Mouse (Mus musculus): ENCODE data around the gene Snx29. TPM values are rescaled to one million over a fixed set of nuclear protein-coding genes. Genes with fewer than 3 reads are reported as not detected.
"Not testable (repeated sequence)": the region's sequence is repeated elsewhere in the genome, so short reads cannot be mapped to it uniquely, and the experiment has no call there.

The Snx29 gene
- polyA plus RNA-seq, 1 experiment from 2014 or later: 14.9 TPM

- Histone ChIP-seq H3K27me3 (ENCODE audit: insufficient read depth, poor library complexity, severe bottlenecking) (no peaks in the 10 kb centered on the region), H3K9me3 (no peaks in the 10 kb centered on the region), H3K4me1 (replicated peaks) (peaks cover 27% of the 10 kb centered on the region), H3K36me3 (no peaks in the 10 kb centered on the region), H3K4me3 (no peak overlapping the region), H3K27ac (no peak overlapping the region)
- no peak for DNase-seq (ENCODE audit: low spot score)
- 76% methylated on average over 4 of the region's 4 CpGs for WGBS
Observed at GRCm38 (mm10) chr16:11500061-11500460, 177.4 kb downstream of the Snx29 start.

GRCm38 (mm10) chr16:11501138-11501537 lies 178.4 kb downstream of the Snx29 start:
- Histone ChIP-seq H3K4me1 (replicated peaks) (peaks cover 27% of the 10 kb centered on the region), H3K27ac (no peak overlapping the region), H3K4me3 (no peak overlapping the region), H3K36me3 (no peaks in the 10 kb centered on the region), H3K9me3 (no peaks in the 10 kb centered on the region), H3K27me3 (ENCODE audit: insufficient read depth, poor library complexity, severe bottlenecking) (no peaks in the 10 kb centered on the region)
- DNase-seq (ENCODE audit: low spot score): no peak
- WGBS: 87% methylated on average over 3 of the region's 3 CpGs

GRCm38 (mm10) chr16:11501611-11502010 lies 178.9 kb downstream of the Snx29 start:
- Histone ChIP-seq H3K4me3 (no peak overlapping the region), H3K27me3 (ENCODE audit: insufficient read depth, poor library complexity, severe bottlenecking) (no peaks in the 10 kb centered on the region), H3K4me1 (replicated peaks) (peaks cover 27% of the 10 kb centered on the region), H3K27ac (no peak overlapping the region), H3K36me3 (no peaks in the 10 kb centered on the region), H3K9me3 (no peaks in the 10 kb centered on the region)
- WGBS: 93% methylated on average over 2 of the region's 2 CpGs
- DNase-seq (ENCODE audit: low spot score): no peak

- H3K4me1 ChIP-seq (replicated peaks): 0 out of 2 replicates have a peak, but pooled peaks cover 8% of the 10 kb centered on the region
- H3K9me3 ChIP-seq: no peaks in the 10 kb centered on the region
- 90% methylated on average over 2 of the region's 2 CpGs for WGBS
Observed at GRCm38 (mm10) chr16:11504666-11505491, 182.2 kb downstream of the Snx29 start.

GRCm38 (mm10) chr16:11505492-11506176 lies 182.9 kb downstream of the Snx29 start:
- 86% methylated on average over 5 of the region's 5 CpGs for WGBS
- no peak overlapping the region for H3K27ac ChIP-seq

More at GRCm38 (mm10) chr16:11504666-11505491, 182.2 kb downstream of the Snx29 start:
- H3K27ac ChIP-seq: no peak overlapping the region
- DNase-seq (ENCODE audit: low spot score): no peak
- no peaks in the 10 kb centered on the region for H3K27me3 ChIP-seq (ENCODE audit: insufficient read depth, poor library complexity, severe bottlenecking)
- H3K4me3 ChIP-seq: no peak overlapping the region
- no peaks in the 10 kb centered on the region for H3K36me3 ChIP-seq

GRCm38 (mm10) chr16:11507188-11507731 lies 184.6 kb downstream of the Snx29 start:
- no peak for DNase-seq (ENCODE audit: low spot score)
- no peak overlapping the region for H3K4me3 ChIP-seq
- WGBS: 82% methylated on average over 9 of the region's 9 CpGs
- H3K9me3 ChIP-seq: no peaks in the 10 kb centered on the region
- H3K27me3 ChIP-seq (ENCODE audit: insufficient read depth, poor library complexity, severe bottlenecking): no peaks in the 10 kb centered on the region
- no peaks in the 10 kb centered on the region for H3K4me1 ChIP-seq (replicated peaks)
- no peaks in the 10 kb centered on the region for H3K36me3 ChIP-seq
- H3K27ac ChIP-seq: no peak overlapping the region

More at GRCm38 (mm10) chr16:11505492-11506176, 182.9 kb downstream of the Snx29 start:
- Histone ChIP-seq H3K4me3 (no peak overlapping the region), H3K36me3 (no peaks in the 10 kb centered on the region), H3K4me1 (replicated peaks) (0 out of 2 replicates have a peak, but pooled peaks cover 5% of the 10 kb centered on the region), H3K27me3 (ENCODE audit: insufficient read depth, poor library complexity, severe bottlenecking) (no peaks in the 10 kb centered on the region), H3K9me3 (no peaks in the 10 kb centered on the region)
- no peak for DNase-seq (ENCODE audit: low spot score)

GRCm38 (mm10) chr16:11508341-11508740 lies 185.6 kb downstream of the Snx29 start:
- DNase-seq (ENCODE audit: low spot score): no peak
- Histone ChIP-seq H3K9me3 (no peaks in the 10 kb centered on the region), H3K4me1 (replicated peaks) (no peaks in the 10 kb centered on the region), H3K27me3 (ENCODE audit: insufficient read depth, poor library complexity, severe bottlenecking) (no peaks in the 10 kb centered on the region), H3K36me3 (no peaks in the 10 kb centered on the region), H3K4me3 (no peak overlapping the region), H3K27ac (no peak overlapping the region)
- WGBS: 91% methylated on average over 7 of the region's 7 CpGs

GRCm38 (mm10) chr16:11510416-11510815 lies 187.7 kb downstream of the Snx29 start:
- no peak overlapping the region for H3K27ac ChIP-seq
- DNase-seq (ENCODE audit: low spot score): no peak
- no peaks in the 10 kb centered on the region for H3K9me3 ChIP-seq
- H3K36me3 ChIP-seq: no peaks in the 10 kb centered on the region
- H3K4me1 ChIP-seq (replicated peaks): no peaks in the 10 kb centered on the region
- 91% methylated on average over 2 of the region's 2 CpGs for WGBS
- H3K4me3 ChIP-seq: no peak overlapping the region
- H3K27me3 ChIP-seq (ENCODE audit: insufficient read depth, poor library complexity, severe bottlenecking): no peaks in the 10 kb centered on the region

GRCm38 (mm10) chr16:11510854-11511253 lies 188.1 kb downstream of the Snx29 start:
- WGBS: 68% methylated on average over 3 of the region's 3 CpGs
- H3K27ac ChIP-seq: no peak overlapping the region
- no peaks in the 10 kb centered on the region for H3K27me3 ChIP-seq (ENCODE audit: insufficient read depth, poor library complexity, severe bottlenecking)
- no peak overlapping the region for H3K4me3 ChIP-seq
- H3K36me3 ChIP-seq: no peaks in the 10 kb centered on the region
- H3K9me3 ChIP-seq: no peaks in the 10 kb centered on the region
- no peaks in the 10 kb centered on the region for H3K4me1 ChIP-seq (replicated peaks)
- no peak for DNase-seq (ENCODE audit: low spot score)

- H3K4me3 ChIP-seq; H3K4me1 ChIP-seq (replicated peaks); H3K36me3 ChIP-seq; DNase-seq (ENCODE audit: low spot score); H3K27ac ChIP-seq; H3K27me3 ChIP-seq (ENCODE audit: insufficient read depth, poor library complexity, severe bottlenecking); H3K9me3 ChIP-seq: not testable (repeated sequence)
- 93% methylated on average over 7 of the region's 7 CpGs for WGBS
Observed at GRCm38 (mm10) chr16:11511696-11512095, 189.0 kb downstream of the Snx29 start.

- WGBS: 89% methylated on average over 2 of the region's 2 CpGs
Observed at GRCm38 (mm10) chr16:11516681-11517080, 194.0 kb downstream of the Snx29 start.

GRCm38 (mm10) chr16:11517385-11517784 lies 194.7 kb downstream of the Snx29 start:
- H3K9me3 ChIP-seq: no peaks in the 10 kb centered on the region
- 96% methylated on average over 6 of the region's 6 CpGs for WGBS
- H3K4me1 ChIP-seq (replicated peaks): no peaks in the 10 kb centered on the region
- H3K27me3 ChIP-seq (ENCODE audit: insufficient read depth, poor library complexity, severe bottlenecking): no peaks in the 10 kb centered on the region
- no peak for DNase-seq (ENCODE audit: low spot score)
- no peak overlapping the region for H3K27ac ChIP-seq
- peaks cover 5% of the 10 kb centered on the region; the same call in 1 of the 2 replicates for H3K36me3 ChIP-seq
- H3K4me3 ChIP-seq: no peak overlapping the region

More at GRCm38 (mm10) chr16:11516681-11517080, 194.0 kb downstream of the Snx29 start:
- Histone ChIP-seq H3K27ac (no peak overlapping the region), H3K4me3 (no peak overlapping the region), H3K27me3 (ENCODE audit: insufficient read depth, poor library complexity, severe bottlenecking) (no peaks in the 10 kb centered on the region), H3K9me3 (no peaks in the 10 kb centered on the region), H3K36me3 (peaks cover 5% of the 10 kb centered on the region; the same call in 1 of the 2 replicates), H3K4me1 (replicated peaks) (no peaks in the 10 kb centered on the region)
- no peak for DNase-seq (ENCODE audit: low spot score)

Measured in hindbrain, embryonic 10.5 days (tissue).